Mouse (Mus musculus): ENCODE results near the gene Tcf7l2.

GRCm38 (mm10) chr19:55719083-55719482 lies 22.5 kb upstream of the Tcf7l2 start:
- no peak for TF ChIP-seq POLR2A (IDR thresholded peaks at IDR 0.05; ENCODE audit: borderline replicate concordance, control insufficient read depth, low read depth, low read length)
- no peak for TF ChIP-seq CTCF (IDR thresholded peaks at IDR 0.05; ENCODE audit: control insufficient read depth, insufficient read depth, low read length)

Data from bone marrow, adult 2 months (tissue).